Mouse (Mus musculus) right cerebral cortex, postnatal 10 days (tissue): Measurements from ENCODE around the gene Gas7.

Experiments used
- DNase-seq, 2 experiments: peaks; one replicate each; pipeline ENCODE4 v3.0.0; 2021; ENCODE audit warnings: low spot score in 2 of 2

Gene Gas7

DNA sequence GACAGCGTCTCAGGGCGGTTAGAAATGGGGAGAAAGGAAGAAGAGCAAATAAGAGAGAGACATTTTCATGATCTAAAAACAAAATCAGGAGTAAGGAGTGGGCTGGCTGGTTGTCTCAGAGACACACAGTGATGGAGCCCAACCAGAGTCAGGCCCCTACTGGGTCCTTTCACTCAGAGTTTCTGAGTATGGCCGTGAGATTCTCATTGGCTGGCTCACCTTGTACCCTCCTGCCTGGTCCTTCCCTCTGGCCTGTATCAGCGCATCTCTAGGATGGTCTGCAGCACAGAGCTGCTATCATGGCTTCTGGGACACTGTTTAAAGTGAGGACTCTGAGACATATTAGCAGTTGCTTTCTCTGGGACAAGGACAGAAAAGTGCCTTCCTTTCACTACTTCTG lies 199.3 kb downstream of the Gas7 start:
- no peak for DNase-seq

DNA sequence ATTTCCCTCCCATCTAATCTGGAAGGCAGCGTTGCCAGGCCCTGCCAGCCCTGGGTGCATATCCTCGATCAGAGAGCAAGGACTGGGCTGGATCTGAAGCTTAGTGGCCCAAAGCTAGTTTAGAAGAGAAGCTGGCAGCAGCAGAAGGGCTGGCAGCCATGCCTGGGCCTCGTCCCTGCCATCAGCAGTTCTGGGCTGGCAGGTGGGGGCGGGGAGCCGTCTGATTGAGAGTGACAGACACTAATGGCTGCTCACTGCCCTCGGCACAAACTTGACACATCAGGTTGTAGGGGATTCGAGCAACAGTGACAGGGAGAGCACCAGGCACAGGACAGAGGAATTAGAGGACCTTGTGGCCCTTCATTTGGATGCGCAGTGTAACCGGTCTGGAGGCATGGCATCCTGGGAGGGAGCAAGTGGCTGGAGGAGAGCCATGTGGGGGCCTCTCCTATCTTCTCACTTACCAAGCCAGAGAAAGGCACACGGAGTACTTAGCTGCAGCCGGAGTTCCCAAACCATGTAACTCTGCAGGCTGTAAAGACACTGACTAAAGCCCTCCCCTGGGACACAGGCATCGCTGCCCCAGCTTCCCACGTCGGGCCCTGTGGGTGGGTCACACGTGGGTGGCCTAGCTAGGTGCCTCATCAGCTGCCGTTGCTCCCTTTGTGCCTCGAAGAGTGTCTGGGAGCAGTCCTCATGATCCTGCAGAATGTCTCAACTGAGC lies 200.2 kb downstream of the Gas7 start:
- peak; percentile 66 to 71 for DNase-seq

DNA sequence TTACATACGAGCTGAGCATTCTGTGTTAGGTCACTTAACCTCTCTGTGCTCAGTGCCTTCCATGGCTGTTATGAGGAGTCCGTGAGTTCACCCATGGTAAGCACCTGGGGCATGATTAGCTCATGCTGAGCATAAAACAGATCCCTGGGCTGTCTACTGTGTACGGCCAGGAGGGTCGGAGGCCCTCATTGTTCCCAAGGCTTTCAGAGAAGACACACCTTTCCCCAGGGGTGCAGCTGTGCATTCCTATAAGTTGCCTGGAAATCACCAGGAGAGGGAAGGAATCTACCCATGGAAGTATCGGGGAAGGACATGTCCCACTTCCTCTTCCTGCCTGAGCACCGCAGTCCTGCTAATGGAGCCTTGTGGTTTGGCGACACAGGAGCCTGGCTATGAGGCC lies 201.1 kb downstream of the Gas7 start:
- DNase-seq, result no peak

DNA sequence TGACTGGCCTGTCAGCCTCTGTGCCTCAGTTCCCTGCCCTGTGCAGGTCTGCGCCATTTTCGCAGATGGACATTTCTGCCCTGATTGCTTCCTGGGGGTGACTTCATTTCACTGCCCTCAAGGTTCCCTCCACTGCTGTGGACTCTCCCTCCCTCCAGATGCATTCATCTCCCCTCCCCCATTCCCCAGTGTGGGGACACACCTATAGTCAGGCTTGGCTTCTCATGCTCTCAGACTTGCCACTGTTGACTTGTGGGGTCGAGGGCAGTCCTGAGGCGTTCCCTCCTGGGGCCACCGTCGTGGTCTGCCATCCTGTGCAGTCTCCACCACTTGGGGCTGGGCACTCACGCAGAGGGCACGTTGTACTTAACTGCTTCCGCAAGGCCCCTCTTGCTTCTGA lies 201.6 kb downstream of the Gas7 start:
- no peak for DNase-seq

DNA sequence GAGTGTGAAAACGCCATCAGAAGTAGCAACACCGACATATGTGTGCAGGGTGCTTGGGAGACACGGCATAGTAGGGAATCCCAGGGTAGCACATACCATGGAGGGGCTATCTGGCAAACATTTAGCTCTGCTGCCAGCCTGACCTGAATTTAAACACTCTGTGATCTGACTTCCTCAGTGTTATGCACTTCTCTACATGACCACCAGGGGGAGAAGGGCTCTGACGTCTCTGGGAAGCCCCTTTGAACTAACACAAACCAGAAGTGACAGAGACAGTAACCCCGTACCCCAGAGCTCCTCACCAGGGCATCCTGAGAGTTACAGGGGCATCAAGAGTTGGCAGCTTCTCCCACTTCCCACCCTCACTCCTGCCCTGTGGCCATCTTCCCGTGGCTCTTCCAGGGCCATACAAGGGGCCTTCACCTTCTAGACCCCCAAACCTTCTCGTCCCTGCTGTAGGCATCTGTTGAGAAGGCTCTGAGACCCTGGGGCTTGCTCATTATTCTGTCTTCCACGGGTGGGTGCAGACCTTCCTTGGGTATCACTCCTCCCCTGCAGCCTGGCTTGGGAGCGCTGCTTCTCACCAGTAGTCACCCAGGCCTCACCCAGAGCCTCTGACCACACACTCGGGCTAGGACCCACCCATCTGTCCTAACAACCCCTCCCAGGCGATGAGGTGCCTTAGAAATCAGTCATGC lies 202.6 kb downstream of the Gas7 start:
- DNase-seq, result peak in 1 of 2 experiments; percentile 63

DNA sequence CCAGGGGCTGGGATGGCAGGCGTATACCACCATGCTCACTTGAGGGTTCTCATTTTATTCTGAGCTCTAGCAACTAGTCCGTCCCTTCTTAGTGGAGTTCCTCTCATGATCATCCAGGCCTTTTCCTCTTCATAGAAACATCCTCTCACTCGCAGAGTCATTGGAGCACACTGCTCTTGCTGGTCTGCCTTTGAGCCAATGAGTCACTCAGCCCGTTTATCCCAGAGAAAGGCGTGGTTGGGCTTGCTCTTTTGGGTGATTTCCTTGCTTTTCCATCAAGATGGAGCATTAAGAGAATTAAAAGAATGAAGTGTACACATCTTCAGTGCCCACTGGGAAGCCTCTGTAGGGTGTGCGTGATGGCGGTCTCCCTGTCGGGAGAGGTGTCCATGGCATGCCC lies 206.2 kb downstream of the Gas7 start:
- DNase-seq, result no peak

DNA sequence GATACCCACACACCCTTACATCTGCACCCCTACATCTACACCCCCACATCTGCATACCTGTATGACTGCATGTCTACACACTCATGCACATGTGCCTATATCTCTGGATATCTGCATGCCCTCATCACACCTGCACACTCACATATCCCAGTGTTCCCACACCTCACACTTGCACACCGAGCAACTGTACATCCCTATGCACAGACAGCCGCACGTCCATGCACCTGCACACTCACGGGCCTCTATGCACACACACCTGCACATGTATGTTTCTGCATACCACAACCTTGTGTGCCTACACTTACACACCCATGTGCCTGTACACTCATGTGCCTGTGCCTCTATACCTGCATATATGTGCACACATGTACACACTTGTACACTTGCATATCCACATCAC lies 208.2 kb downstream of the Gas7 start:
- DNase-seq, result no peak

DNA sequence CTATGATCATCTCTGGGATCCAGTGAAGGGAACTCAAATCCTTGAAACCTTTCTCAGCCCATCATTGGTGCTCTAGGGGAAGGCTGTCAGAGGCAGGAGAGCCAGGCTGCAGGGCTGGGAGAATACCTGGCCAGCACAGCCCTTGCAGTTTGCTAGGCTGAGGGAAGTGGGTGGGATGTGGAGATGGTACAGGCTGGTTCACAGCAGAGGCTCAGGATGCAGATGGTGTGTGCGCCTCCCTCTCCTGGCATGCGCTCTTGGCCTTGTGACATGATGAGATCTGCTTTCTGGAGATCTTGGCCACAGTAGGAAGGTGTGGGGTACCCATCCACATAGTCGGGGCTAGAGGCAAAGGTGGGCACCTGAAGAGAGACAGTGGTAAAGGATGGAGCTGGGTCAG lies 209.0 kb downstream of the Gas7 start:
- DNase-seq, result no peak

DNA sequence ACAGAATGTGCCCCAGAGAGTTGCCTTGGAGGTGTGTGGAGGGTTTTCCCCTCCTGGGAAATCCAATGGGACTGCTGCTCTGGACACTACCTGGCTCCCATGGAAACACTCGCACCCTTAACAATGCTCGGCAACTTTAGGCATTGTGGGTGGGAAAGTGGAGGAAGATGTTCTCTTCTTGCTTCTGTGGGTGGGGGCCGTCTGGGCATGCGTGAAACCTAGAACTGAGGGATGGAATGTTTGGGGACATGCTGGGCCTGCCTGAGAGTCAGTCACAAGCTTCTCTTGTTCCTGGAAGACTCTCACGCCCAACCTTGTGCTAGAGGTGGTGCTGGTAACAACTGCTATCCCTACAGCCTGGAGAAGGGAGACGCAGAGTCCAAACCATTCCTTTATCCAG lies 209.7 kb downstream of the Gas7 start:
- DNase-seq, result no peak

DNA sequence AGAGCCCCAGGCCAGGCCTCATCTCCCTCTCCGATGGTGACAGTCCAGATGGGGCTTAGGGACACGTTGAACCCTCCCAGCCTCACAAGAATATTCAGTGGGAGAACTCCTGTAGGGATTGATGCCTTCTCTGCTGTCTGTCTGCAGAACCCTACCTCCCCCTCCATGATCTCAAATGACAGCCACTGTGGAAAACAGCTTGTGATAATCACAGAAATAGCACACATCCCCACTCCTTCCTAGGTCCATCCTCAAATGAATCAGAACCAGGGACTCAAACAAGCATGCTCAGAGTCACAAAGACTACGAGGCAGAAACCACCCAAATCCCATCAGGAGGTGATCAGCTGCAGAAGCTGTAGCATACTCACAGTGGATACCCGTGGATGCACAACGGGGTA lies 210.9 kb downstream of the Gas7 start:
- no peak for DNase-seq

DNA sequence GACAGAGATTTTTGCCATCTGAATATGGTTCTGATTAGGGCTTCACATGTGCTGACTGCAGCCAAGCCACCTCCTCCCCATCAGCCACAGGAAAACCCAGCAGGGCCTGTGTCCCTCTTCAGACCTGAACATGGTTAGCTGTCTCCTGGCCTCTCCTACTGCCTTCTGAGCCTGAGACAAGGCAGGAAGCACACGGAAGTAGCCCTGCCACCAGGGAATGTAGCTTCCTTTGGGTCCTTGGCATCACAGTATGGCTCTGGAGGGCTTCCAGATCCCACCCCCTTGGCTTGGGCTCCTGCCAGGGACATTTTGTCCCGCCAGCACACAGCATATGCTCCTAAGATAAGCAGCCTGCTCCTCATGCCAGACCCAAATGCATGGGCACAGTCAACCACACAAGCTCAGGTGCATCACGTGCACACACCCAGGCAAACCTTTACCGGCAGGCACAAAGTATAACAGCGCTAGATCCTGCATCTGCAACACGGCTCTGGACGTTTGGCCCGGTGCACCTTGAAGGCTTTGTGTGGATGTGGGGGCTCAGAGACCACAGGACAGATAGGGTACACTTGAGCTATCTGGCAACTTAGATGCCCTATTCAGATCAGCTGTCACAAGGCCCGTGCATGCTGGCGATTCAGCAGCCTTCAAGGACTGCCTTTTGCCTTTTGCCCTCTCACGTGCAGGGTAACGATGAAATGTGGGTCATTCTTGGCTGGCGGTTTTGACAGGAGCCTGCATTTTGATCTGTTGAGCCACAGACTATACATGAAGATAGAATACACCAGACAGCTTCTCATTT lies 212.5 kb downstream of the Gas7 start:
- DNase-seq, result peak; percentile 85 to 89

DNA sequence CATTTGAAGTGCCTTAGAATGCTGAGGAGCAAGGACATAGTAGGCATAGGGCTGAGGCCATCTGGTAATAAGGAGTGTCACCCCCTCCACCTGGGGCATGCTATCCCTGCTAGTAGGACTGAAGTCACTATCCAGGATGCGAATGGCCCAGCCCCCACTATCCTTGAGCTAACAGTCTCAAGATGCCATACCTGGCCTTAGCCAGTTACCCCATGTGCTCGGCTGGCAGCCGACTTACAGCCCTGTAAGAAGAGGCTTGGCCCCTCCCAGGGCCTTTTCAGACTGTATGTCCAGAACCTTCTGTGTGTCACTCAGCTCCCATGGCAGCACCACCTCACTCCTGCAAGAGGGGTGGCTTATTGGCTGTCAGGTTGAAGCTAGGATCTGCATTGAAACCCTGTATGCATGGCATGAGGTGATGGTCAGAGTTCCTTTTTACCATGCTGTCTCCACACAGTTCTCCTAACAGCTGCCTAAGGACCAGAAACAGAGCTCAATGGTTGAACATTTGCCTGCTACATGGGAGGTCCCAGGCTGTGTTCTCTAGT lies 213.3 kb downstream of the Gas7 start:
- DNase-seq, result no peak

DNA sequence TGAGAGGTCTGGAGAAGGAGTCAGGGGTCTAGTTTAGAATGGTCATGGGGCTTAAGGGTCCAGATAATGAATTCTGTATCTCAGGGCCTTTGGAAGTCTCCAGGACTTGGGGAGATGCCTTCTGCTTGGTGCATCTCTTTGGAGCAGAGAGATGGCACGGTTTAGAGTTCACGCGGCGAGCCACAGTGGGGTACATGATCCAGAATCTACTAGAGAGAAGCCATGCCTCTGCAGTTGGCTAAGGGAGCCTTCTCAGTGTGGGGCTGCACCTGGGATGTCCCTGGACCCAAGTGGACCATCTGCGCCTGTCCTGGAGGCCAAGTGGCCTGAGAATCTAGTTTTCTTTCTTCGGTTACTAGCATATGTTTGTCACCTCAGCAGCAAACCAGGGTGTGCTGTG lies 214.8 kb downstream of the Gas7 start:
- no peak for DNase-seq

DNA sequence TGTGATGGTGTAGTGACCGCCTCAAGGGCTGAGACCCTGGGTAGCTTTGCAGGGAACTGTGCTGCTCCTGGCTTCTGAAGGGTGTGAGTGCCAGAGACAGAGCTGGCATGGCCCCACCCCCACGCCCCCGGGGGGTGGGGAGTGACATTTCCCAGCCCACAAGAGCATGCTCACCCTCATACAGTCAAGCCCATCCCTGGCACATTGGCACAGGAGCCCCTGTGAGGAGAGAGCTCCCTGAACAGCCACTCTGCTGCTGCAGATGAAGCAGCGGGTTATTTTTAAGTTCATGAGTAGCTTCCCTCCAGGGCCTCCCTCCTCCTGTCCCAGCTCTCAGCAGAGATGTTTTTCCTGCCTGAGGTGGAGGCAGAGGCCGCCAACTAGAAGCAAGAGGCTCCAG lies 216.9 kb downstream of the Gas7 start:
- DNase-seq, result no peak

DNA sequence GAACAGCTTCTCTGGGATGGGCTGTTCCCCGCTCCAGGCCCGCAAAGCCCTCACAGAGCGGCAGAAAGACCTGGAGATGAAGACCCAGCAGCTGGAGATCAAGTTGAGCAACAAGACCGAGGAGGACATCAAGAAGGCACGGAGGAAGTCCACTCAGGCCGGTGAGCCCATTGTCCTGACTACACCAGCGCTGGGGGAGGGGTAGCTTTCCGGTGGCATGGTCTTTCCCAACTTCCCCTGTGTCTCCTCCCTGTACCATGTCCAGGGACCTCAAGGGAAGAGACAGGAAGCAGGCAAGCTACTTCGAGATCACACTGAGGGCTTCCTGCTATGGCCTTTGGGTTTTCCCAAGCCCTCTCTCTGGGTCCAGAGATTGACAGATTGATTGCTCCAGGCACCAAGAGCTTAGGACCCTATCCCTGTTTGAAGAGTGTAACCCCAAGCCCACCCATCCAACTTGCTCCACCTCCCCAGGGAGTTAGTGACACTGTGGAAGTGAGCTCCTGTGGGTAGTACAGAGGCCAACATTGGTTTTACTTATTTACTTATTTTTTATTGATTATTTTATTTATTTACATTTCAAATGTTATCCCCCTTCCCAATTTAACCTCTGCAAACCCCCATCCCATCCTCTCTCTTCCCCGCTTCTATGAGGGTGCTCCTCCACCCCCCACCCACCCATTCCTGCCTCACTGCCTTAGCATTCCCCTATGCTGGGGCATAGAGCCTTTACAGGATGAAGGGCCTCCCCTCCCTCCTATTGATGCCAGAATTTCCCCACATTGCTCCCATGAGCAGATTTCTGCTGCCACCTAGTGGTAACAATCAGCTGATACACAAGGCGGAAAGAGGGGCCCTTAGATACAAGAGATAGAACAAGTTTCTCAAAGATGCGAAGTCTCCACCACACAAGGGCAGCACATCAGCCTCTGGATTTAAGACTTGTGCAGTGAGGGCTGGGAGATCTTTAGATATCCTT lies 220.6 kb downstream of the Gas7 start:
- DNase-seq, result peak; percentile 73 to 79

DNA sequence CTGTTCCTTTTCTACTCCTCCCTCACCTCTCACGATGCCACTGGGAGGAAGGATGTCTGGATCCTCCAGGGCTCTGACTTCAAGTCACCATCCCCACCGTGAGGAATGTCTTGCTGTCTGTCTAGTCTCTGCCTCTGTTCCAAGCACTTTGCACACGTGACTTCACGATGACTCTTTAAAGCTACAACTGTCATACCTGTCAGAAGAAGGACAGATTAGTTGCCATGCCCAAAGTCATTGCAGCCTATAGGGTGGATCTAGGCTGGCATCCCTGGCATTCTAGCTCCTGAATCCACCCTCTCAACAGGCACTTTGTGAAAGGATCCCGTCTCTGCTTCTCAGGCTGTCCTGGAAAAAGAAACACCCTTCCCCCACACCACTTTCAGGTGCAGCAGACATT lies 224.1 kb downstream of the Gas7 start:
- DNase-seq, result no peak

DNA sequence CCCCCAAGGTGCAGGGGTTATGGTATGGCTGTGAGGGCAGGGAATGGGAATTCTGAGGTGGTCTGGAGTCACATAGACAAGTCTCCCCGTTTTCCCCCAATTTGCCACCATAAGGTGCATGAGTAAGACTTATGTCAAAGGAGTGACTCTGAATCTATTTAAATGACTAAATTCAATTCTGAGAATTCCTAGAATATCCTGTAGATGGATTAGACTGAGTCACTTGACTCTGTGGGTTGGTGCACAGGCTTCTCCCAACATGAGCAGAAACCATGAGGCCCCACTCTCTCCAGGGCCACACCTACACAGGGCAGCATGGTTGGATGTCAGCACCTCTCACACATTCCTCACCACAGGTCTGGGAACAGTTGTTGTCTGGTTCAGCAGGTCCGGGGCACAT lies 224.7 kb downstream of the Gas7 start:
- DNase-seq, result no peak

DNA sequence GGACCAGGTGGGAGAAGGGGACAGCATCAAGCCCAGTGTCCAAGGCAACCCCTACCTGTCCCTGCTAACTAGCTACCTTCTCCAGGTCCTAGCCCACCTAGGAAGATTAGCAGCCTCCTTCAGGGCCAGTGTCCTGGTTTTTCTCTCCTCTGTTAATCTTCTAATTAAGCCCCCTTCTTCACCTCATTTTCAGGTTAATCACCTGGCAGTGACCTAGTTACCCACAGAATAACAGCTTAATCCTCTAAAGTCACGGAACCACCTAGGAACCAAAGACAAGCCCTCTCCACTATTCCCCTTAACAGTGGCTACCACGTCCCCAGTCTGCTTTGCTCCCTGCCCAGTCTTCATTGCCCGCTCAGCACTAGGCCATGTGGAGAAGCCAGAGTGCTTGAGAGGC lies 226.6 kb downstream of the Gas7 start:
- no peak for DNase-seq

DNA sequence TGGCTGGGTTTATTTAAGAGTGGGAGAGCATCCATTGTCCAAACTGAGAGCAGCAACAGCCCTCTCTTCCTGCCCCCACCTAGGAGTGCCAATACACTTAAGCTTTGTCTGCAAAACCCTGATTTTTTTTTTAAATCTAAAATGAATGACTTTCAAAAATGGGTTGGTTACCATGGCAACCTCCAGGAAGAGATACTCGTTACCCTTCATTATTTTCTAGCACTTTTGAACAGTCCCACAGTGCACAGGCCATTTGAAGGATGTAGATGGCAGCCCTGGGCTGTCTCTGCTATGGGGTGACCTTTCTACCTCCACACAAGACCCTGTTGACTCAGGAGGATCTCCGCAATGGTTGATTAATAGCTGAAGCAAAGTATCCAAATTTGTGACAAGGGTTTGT lies 230.9 kb downstream of the Gas7 start:
- DNase-seq, result no peak

DNA sequence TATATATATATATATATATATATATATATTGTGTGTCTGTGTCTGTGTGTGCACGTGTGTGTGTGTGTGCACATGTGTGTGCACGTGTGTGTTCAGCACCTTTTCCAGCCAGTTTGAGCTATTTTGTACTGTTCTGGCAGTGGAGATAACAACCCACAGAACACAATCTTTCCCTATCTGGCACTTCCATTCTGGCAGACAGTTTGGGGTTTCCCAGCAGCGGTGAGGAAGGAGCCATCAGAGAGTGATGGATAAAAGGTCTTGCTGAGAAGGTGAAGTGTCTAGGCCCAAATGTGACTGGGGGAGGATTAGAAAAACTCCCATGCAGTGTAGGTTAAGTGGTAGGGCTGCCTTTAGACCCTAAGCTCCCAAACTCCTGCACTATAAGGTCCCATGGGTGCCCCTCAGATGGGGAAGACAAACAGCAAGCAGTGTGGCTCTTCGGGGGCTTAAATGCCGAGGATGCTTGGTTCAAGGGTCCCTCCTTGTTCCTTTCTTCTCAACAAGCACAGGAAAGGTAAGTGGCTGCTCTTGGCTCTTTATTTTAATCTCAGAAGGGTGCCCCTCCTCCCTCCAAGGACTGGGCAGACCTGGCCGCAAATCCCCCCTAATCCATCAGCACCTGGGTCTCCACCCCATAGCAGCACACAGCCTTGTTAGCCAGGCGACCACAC lies 239.6 kb downstream of the Gas7 start, which contains the start of gene Rcvrn:
Rcvrn (plus strand) TSS at position 624 of the 674 bp plus-strand sequence.
- DNase-seq, result no peak

DNA sequence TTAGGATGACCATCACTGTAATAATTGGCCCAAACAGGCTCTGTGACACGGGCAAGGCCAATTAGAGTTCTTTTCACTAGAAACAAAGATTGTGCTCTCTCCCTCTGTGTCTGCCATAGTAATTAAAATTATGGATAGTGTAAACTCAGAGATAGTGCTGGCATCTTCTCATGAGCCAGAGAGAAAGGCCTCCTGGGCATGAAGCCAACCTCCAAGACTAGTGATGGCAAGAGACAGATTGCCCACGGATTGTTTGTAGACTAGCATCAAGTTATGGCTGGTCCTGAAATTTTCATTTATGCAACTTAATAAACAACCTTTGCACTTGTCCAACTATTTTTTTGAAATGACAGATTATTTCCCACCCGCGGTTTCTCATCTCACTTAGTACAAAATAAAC lies 257.7 kb downstream of the Gas7 start:
- peak; percentile 62 to 70 for DNase-seq
